Mouse (Mus musculus) urinary bladder, postnatal 36 days (tissue): ENCODE measurements around the gene Rrh.
"Not testable (repeated sequence)": the region's sequence is repeated elsewhere in the genome, so short reads cannot be mapped to it uniquely, and the experiment has no call there.

Experiments used
- DNase-seq, 2 experiments: peaks; one replicate each; pipeline ENCODE4 v3.0.0; 2022; ENCODE audit warnings: low spot score in 2 of 2, mixed read lengths in 1 of 2

Gene Rrh

DNA sequence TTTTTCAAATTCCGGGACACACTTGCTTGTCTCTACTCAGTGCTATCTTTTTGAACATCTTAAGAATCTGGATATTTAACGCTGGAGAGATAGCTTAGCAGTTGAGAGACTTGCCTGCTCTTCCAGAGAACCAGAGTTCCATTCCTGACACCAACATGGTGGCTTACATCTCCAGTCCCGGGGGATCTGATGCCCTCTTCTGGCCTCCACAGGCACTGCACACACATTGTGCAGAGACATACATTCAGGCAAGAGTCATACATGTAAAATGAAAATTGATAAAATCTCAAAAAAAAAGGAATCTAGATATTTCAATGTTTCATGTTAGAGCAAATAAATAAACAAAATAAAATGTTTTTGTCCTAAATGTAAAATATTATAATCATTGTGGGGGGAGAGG is 39.6 kb downstream of the Rrh start:
- no peak for DNase-seq

DNA sequence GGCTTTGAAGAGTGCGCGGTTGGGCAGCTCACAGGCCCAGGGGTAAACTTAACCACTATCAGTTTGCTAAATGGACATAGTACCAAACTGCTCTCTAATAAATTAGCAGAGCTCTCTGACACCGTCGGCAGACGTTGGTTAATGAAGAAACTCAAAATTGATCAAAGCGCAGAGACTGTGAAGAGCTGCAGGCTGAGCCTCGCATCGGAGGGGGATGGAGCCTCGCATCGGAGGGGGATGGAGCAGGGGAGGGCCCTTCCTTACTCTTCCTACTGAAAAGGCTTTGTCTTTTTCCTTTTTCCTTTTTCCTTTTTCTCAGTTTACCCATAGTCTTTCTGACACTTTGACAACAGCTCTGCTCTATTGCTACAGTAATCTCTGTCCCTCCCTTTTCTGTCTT is 41.0 kb downstream of the Rrh start:
- no peak for DNase-seq

DNA sequence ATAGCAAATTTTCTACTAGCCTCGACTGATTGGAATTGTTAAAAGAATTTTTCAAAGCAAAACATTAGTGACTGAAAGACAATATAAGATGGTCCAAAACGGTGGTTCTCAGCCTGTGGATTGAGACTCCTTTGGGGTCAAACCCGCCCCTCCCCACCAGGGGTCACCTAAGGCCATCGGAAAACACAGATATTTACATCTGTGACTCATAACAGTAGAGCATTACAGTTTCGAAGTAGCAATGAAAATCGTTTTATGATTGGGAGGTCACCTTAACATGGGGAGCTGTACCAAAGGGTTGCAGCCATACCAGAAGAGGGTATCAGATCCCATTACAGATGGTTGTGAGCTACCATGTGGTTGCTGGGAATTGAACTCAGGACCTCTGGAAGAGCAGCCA is 51.2 kb downstream of the Rrh start:
- no peak for DNase-seq

DNA sequence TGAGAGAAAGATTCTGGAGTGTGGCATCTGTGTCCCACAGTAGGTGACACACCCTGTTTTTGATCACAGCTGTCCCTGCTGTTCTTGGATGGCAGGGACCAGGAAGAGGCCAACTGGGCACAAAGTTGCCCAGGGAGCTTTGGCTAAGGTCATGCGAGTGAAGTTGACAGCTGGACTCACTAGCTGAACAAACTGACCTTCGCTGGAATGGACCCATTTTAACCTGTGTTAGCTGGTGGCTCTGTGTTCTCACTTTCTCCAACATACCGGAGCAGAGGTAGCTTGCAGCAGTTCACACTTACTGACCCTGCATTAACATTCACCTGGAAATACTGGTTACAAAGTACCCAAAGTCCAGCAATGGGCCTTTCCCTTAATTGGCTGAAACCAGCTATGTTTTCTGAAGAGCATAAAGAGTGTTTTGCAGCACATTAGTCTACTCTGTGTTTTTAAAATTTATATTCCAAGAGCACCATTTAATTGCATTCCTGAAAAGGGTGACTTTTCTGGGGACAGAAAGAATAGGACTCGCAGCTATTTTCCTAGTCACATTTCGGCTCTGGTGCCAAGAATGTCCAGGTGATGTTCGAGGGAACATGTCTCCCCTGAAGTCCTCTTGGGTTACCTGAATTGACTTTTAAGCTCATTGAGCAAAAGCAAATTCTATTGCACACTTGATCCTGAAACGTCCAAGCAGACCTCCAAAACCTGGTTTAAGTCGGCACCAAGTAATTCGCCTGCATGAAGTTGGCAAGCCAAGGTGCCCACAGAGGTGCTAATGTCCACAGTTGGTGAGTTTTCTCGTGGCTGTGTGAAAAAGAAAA is 55.2 kb downstream of the Rrh start:
- DNase-seq = no peak

DNA sequence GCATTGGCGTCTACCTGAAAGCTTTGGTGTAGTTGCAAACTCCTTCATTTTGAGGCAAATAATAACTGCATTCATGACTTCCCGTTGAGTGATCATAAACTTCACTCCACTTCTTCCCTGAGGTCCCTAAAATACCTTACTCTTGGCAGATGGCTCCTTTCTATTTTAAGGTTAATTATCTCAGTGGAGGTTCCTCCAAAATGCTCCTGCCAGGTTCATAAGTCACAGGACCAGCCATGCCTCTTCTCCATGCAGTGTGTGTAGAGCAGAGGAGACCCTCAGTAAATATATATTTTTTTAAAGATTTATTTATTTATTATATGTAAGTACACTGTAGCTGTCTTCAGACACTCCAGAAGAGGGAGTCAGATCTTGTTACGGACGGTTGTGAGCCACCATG is 56.3 kb downstream of the Rrh start:
- DNase-seq = no peak

GRCm38 (mm10) chr3:129757599-129757998 is 64.8 kb downstream of the Rrh start:
- DNase-seq = not testable (repeated sequence)

- DNase-seq = no peak
Observed at GRCm38 (mm10) chr3:129754650-129755604, 67.5 kb downstream of the Rrh start, which contains the start of gene Egf. Gene Egf (minus strand): TSS chr3:129755316.
